Mouse (Mus musculus) forebrain, embryonic 16.5 days (tissue): ENCODE measurements around the gene Krt86. TPM values are rescaled to one million over a fixed set of nuclear protein-coding genes. Genes with fewer than 3 reads are reported as not detected.

ENCODE experiments used
- ATAC-seq: fragments of 200-750 bp; cut with Nextera tagmentation; 2 replicates; pipeline ENCODE4 v1.8.0; 2017; ENCODE audit warnings: mild to moderate bottlenecking, moderate library complexity
- H3K27ac ChIP-seq: fragments of 300-500 bp; sonication (generic); 2 replicates; pipeline ENCODE4 v1.5.1; 2014; ENCODE audit warnings: low read length, control low read depth
- H3K27me3 ChIP-seq: fragments of 300-500 bp; sonication (generic); replicated peaks from 2 replicates; pipeline ENCODE4 v1.6.1; 2014; ENCODE audit warnings: low read length; ENCODE audit not compliant: control insufficient read depth, insufficient read depth
- H3K36me3 ChIP-seq: fragments of 300-500 bp; sonication (generic); 2 replicates; pipeline ENCODE4 v1.6.1; 2014; ENCODE audit not compliant: control insufficient read depth, insufficient read depth
- H3K4me1 ChIP-seq: fragments of 300-500 bp; sonication (generic); replicated peaks from 2 replicates; pipeline ENCODE4 v1.6.1; 2014; ENCODE audit warnings: low read length; ENCODE audit not compliant: control insufficient read depth, insufficient read depth
- H3K4me2 ChIP-seq: fragments of 300-500 bp; sonication (generic); 2 replicates; pipeline ENCODE4 v1.6.1; 2014; ENCODE audit warnings: mild to moderate bottlenecking, low read length, control low read depth
- H3K4me3 ChIP-seq: fragments of 300-500 bp; sonication (generic); replicated peaks from 2 replicates; pipeline ENCODE4 v1.5.1; 2014; ENCODE audit warnings: mild to moderate bottlenecking, low read length, control low read depth
- H3K9ac ChIP-seq: fragments of 300-500 bp; sonication (generic); replicated peaks from 2 replicates; pipeline ENCODE4 v1.6.1; 2014; ENCODE audit warnings: low read depth, low read length, control low read depth
- H3K9me3 ChIP-seq: fragments of 300-500 bp; sonication (generic); 2 replicates; pipeline ENCODE4 v1.6.1; 2016; ENCODE audit warnings: low read length; ENCODE audit not compliant: control insufficient read depth
- WGBS: fragments of 180-500 bp; shearing (Covaris S2); extraction: QIAGEN DNeasy Blood & Tissue Kit; methylation state at CpG from one replicate; pipeline ENCODE4 v1.1.7; 2014; 5-methylcytosine and 5-hydroxymethylcytosine counted together
- polyA plus RNA-seq: library from polyadenylated mRNA; unstranded; fragments of >200 nt; fragmentation: Nextera tagmentation; extraction: Ambion mirVana; gene quantifications from 2 replicates; pipeline ENCODE4 v1.2.1, GENCODE M21; 2015

Gene Krt86
- polyA plus RNA-seq, 1 experiment from 2014 or later, result not detected

GRCm38 (mm10) chr15:101455292-101455691, 18.0 kb upstream of the Krt86 start:
- H3K4me2 ChIP-seq, result no peak overlapping the region
- peaks cover 5% of the 10 kb centered on the region; the same call in 1 of the 2 replicates for H3K4me1 ChIP-seq
- no peaks in the 10 kb centered on the region for H3K27me3 ChIP-seq
- no peaks in the 10 kb centered on the region for H3K9me3 ChIP-seq
- no peak overlapping the region for H3K4me3 ChIP-seq
- H3K36me3 ChIP-seq, result no peaks in the 10 kb centered on the region
- no peak overlapping the region for H3K27ac ChIP-seq
- H3K9ac ChIP-seq, result no peak overlapping the region
- 87% methylated on average over 2 of the region's 2 CpGs for WGBS
- no peak for ATAC-seq

DNA sequence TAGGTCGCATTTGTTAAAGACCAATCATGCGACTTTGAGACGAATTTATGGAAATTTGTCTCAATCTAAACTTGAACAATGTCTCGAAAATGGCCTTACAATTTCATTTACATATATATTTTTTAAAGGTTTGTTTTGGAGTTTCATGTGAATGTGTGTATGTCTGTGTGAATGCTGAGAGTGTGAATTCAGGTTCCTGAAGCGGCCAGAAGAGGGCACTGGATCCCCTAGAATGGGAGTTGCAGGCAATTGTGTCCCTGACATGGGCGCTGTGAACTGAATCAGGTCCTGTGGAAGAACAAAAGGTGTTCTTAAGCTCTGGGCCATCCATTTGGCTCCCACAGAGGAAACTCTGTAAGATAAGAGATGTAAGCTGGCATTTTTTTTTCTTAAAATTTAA, 17.4 kb upstream of the Krt86 start:
- H3K4me3 ChIP-seq, result no peak overlapping the region
- 91% methylated on average over 6 of the region's 6 CpGs for WGBS
- no peaks in the 10 kb centered on the region for H3K9me3 ChIP-seq
- H3K27me3 ChIP-seq, result no peaks in the 10 kb centered on the region
- no peak overlapping the region for H3K9ac ChIP-seq
- H3K27ac ChIP-seq, result no peak overlapping the region
- H3K4me2 ChIP-seq, result no peak overlapping the region
- peaks cover 5% of the 10 kb centered on the region; the same call in 1 of the 2 replicates for H3K4me1 ChIP-seq
- no peak for ATAC-seq
- H3K36me3 ChIP-seq, result no peaks in the 10 kb centered on the region

- WGBS, result 34% methylated on average over 16 of the region's 16 CpGs
- ATAC-seq, result no peak
- no peak overlapping the region for H3K9ac ChIP-seq
These were observed 14.8 kb upstream of the Krt86 start for GRCm38 (mm10) chr15:101458361-101458930.

DNA sequence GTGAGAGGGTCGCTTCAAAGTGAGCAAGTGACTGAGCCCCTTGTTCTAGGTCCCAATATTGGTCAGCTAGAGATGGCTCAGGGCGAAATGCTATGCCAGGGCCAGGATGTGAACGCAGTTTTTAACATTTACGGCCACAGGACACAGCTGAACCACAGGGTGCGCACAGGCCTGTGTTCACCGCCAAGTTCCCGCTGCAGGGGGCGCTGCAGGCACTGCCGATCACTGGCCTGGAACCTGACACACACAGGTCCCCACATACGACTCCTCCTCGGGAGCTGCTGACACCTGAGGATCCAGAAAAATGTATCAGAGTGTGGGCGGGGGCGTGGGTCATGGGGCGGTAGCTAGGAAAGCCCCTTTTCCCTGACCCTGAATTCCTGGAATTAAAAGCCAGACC, 14.0 kb upstream of the Krt86 start:
- Histone ChIP-seq H3K36me3 (no peaks in the 10 kb centered on the region), H3K27me3 (no peaks in the 10 kb centered on the region), H3K4me1 (peaks cover 5% of the 10 kb centered on the region; the same call in 1 of the 2 replicates), H3K4me2 (no peak overlapping the region), H3K4me3 (no peak overlapping the region), H3K27ac (no peak overlapping the region), H3K9me3 (no peaks in the 10 kb centered on the region), H3K9ac (no peak overlapping the region)
- no peak for ATAC-seq
- 88% methylated on average over 14 of the region's 14 CpGs for WGBS

More at GRCm38 (mm10) chr15:101458361-101458930, 14.8 kb upstream of the Krt86 start:
- Histone ChIP-seq H3K4me3 (no peak overlapping the region), H3K4me2 (0 out of 2 replicates have a peak overlapping the region, but pooled peaks have one; percentile 17), H3K4me1 (peaks cover 5% of the 10 kb centered on the region; the same call in 1 of the 2 replicates), H3K9me3 (no peaks in the 10 kb centered on the region), H3K27ac (no peak overlapping the region), H3K27me3 (no peaks in the 10 kb centered on the region), H3K36me3 (no peaks in the 10 kb centered on the region)

DNA sequence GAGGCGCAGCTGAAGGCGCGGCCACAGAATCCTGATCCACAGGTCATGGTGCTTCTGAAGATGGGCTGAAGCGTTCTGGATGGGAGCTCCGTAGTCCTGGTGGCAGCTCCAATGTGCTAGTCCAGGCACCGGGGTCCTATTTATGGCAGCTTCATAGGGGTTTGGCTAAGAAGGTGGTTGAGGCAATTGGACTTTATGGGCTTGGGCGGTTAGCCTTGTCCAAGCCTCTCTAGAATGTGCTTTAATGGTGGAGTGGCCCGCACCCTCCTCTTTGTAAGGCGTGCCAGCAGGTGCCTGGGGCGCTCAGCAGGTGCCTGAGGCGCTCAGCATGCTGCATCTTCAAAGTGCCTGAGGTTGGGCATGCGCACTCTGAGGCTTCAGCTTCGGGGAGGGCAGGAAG, 9.6 kb upstream of the Krt86 start, which contains the start of gene Krt81:
Gene Krt81, minus strand, starts transcription at position 101 of the 400 bp plus-strand sequence.
- WGBS, result 83% methylated on average over 13 of the region's 13 CpGs

DNA sequence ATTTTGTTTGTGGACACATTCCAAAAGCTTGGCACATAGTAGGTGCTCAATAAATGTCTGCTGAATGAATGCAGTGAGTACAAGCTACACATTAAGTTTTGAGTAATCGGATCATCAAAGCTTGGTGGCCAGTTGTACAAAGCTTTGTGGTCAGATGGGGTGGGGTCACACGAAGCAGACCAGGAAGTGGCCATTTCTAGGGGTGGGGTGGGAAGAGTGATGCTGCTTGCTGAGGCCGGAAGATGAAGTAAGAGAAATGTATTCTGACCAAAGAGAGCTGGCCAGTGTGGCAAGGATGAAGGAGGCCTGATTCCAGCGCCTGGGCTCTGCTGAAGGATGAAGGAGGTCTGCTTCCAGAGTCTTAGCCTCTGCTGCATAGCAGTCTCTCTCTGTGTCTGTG, 4.2 kb upstream of the Krt86 start:
- Histone ChIP-seq H3K9me3 (no peaks in the 10 kb centered on the region), H3K27me3 (no peaks in the 10 kb centered on the region), H3K9ac (no peak overlapping the region), H3K27ac (no peak overlapping the region), H3K4me2 (no peak overlapping the region), H3K4me1 (no peaks in the 10 kb centered on the region), H3K36me3 (no peaks in the 10 kb centered on the region), H3K4me3 (no peak overlapping the region)
- ATAC-seq, result no peak
- 89% methylated on average over 4 of the region's 4 CpGs for whole genome bisulfite sequencing

More for the DNA sequence above, 9.6 kb upstream of the Krt86 start, which contains the start of gene Krt81:
- H3K9me3 ChIP-seq, result no peaks in the 10 kb centered on the region
- no peaks in the 10 kb centered on the region for H3K27me3 ChIP-seq
- no peak within 1 kb of the TSS for H3K9ac ChIP-seq
- no peaks in the 10 kb centered on the region; the same call in 1 of the 2 replicates for H3K4me1 ChIP-seq
- no peak within 1 kb of the TSS for H3K4me3 ChIP-seq
- no peak within 1 kb of the TSS for H3K27ac ChIP-seq
- H3K36me3 ChIP-seq, result no peaks in the 10 kb centered on the region
- H3K4me2 ChIP-seq, result no peak within 1 kb of the TSS
- ATAC-seq, result no peak

DNA sequence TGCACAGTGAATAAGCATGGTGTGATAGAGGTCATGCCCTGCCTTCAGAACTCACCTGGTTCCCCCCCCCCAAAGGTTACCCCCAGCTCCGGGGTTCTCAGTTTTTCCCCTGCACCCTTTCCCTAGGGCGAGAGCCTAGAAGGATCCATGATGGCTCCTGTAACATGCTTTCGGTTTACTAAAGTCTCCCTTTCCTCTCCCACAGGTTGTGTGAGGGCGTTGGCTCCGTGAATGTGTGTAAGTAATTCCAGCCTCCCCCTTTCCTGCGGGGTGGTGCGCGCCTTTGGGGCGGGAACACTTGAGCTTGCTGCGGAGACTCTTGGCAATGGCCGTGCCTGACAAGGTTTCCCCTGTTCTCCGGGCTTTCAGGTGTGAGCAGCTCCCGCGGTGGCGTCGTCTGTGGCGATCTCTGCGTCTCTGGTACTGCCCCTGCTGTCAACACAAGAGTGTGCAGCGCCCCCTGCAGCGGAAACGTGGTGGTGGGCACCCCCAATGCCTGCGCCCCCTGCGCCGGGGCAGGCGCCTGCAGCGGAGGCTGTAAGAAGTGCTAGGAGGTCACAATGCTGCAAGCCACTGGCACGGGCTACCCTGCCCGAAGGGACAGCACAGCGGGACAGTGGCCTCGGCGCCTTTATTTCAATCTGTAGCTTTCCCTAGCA, 5.9 kb downstream of the Krt86 start:
- peaks cover 12% of the 10 kb centered on the region for H3K4me1 ChIP-seq
- H3K27ac ChIP-seq, result no peak overlapping the region
- no peaks in the 10 kb centered on the region for H3K27me3 ChIP-seq
- peak overlapping the region; percentile 75 for H3K4me2 ChIP-seq
- 8% methylated on average over 31 of the region's 31 CpGs for WGBS
- H3K36me3 ChIP-seq, result no peaks in the 10 kb centered on the region
- ATAC-seq, result peak; percentile 59
- H3K4me3 ChIP-seq, result peak overlapping the region; percentile 31
- H3K9ac ChIP-seq, result peak overlapping the region; percentile 43
- no peaks in the 10 kb centered on the region for H3K9me3 ChIP-seq

GRCm38 (mm10) chr15:101479666-101480060, 6.4 kb downstream of the Krt86 start:
- peak; percentile 77 for ATAC-seq
- H3K9me3 ChIP-seq, result no peaks in the 10 kb centered on the region
- peak overlapping the region; percentile 75 for H3K4me2 ChIP-seq
- H3K4me1 ChIP-seq, result peaks cover 12% of the 10 kb centered on the region
- H3K4me3 ChIP-seq, result peak overlapping the region; percentile 31
- H3K36me3 ChIP-seq, result no peaks in the 10 kb centered on the region
- no peaks in the 10 kb centered on the region for H3K27me3 ChIP-seq
- H3K27ac ChIP-seq, result 0 out of 2 replicates have a peak overlapping the region, but pooled peaks have one; percentile 5
- 21% methylated on average over 11 of the region's 11 CpGs for WGBS
- peak overlapping the region; percentile 43 for H3K9ac ChIP-seq

- Histone ChIP-seq H3K36me3 (no peaks in the 10 kb centered on the region), H3K4me2 (no peak overlapping the region), H3K4me3 (no peak overlapping the region), H3K27ac (no peak overlapping the region), H3K27me3 (no peaks in the 10 kb centered on the region), H3K9ac (no peak overlapping the region), H3K9me3 (no peaks in the 10 kb centered on the region), H3K4me1 (peaks cover 12% of the 10 kb centered on the region)
- WGBS, result 50% methylated on average over 4 of the region's 4 CpGs
- no peak for ATAC-seq
These were observed 8.8 kb downstream of the Krt86 start for GRCm38 (mm10) chr15:101482056-101482455.
